Mouse (Mus musculus) right cerebral cortex, postnatal 4 days (tissue): ENCODE measurements around the gene Rbms3.

Experiments used
- DNase-seq: peaks from one replicate; pipeline ENCODE4 v3.0.0-alpha.2; 2022

Gene Rbms3

DNA sequence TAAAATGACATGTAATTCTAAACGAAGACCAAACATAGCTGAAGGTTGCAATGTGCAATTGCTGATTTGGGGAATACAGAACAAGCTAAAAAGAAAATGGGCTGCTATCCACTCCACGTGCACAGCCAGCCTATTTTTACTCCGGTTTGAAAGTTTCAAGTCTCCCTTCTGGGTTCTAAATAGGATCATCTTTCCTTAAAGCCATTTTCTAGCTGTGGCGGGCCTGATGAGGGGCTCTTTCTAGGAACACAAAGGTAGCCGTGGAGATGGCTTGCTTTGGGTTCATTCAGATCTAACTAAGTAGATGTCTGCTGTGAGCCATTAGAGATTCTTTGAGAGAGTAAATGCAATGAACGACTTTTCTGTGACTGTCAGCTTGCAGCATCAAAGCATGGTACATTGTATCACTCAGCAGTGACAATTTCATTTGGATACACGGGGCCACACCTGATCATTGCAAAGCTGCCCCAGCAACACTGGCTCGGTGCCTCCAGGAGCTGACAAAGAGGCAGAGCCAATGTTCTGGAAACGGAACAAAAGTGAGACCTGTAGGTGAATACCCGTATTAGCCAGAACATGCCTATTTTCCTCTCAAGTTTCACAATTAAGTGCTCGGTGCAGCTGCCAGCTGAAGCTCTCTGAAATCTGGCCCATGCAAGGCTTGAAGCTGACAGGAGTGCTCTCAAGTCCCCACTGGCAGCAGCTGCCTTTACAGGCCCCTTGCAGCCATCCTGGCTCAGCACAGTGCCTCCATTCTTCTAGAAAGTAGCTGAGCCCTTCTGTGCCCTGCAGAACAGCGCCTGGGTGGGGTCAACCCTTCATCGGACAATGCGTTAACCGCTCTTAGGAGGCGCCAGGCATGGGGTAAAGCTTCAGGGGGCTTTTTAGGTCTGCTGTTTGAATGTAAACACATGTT is 822.3 kb downstream of the Rbms3 start:
- DNase-seq, result peak; percentile 22

DNA sequence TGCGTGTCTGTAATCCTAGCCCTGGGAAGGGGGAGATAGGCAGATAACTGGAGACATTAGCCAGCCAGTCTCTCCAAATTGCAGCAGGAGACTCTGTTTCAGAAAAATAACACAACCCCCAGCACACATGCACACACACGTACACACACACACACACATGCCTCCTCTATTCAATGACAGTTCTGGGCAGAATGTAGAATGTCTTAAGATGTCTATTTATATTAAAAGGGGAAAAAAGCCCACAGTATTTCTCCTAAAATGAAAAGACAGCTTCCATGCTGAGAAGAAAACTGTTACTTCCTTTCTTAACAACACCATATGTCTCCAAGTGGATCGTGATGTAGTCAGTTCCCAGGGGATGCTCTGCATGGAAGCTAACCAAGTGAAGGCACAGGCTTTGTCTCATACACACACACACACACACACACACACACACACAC is 826.4 kb downstream of the Rbms3 start:
- DNase-seq, result peak; percentile 48

DNA sequence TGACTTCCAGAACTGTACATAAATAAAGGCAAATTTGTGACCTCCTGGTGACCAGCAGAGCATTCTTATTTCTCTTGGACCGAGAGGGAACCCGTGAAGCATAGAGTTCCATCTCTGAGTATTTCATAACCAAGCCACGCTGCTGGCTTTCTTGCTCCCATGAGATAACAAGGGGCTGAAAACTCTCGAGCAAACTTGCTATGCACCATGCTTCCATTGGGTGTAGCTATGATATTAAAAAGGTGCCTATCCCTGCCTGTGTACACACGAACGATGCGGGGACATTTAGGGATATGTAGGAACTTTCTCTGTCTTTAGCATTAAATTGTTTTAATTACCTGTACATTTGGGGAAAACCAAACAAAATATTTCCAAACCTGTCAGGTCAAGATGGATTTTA is 827.1 kb downstream of the Rbms3 start:
- no peak for DNase-seq

GRCm38 (mm10) chr9:116795240-116795955 is 834.3 kb downstream of the Rbms3 start:
- no peak for DNase-seq

DNA sequence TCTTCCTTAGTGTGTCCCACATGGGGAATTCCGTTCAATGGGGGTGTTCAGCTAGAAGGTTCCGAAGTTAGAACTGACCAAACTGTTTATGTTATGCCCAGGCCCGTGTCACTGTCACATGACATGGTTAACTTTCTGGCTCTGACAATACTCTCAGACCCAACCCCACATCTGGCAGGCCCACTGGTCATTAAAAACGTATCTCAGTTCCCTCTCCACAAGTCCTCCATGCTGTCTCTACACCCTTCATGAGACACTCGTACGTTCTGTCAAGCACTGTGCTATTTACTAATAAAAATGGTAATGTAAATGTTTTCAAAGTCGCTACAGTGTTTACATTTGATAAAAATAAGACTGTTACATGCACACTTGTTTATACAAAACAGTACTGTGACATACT is 837.9 kb downstream of the Rbms3 start:
- DNase-seq, result no peak

DNA sequence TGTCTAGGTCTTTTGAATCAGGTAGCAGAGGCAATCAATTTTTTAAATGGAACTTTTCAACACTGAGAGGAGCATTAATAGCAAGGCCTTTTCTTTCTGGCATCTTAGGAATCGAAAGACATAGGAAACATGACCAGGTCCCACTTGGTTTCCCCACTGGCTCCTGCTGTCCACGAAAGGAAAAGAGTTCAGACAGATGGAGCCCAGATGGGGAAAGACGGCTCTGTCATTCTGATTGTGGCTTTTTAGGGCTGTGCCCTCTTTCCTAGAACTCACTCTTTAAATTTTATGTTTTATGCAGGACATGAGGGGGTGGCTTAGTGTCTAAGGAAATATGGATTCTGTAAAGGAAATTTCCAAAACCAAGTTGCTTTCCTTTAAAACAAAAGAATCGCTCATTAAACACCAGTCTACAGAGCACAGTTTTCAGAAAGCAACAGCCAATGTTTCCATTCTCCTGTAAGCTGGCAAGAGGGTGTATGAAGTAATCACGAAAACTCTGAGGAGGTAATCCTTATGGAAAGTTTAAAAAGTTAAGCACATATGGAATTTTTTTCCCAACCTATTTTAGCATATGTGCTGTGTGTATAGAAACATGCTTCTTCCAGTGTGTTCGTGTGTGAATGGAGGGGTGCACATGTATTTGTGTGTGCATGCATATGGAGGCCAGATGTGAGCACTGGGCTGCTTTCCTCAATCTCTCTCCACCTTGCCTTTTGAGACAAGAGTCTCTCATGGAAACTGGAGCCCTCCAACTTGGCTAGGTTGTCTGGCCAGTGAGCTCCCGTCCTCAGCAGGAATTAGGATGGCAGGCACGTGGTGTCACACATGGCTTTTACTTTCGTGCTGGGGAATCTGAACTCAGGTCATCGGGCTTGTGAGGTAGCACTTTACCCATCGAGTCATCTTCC is 843.3 kb downstream of the Rbms3 start:
- DNase-seq, result no peak

DNA sequence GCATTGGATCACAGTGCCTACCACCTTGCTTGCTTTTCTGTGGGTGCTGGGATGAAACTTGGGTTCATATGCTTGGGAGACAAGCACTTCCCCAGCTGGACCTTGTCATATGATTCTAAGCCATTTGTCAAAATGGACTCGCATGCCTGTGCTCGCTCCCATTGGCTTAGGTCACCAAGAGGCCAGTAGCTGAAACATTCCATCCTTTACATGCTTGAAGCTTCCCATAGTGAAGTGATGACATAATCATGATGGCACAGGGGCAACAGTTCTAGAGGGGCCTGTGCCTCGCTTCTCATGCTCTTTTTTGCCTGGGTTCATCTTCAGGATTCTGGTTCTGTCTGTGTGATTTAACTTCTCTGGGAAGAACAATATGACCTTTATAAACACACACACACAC is 857.9 kb downstream of the Rbms3 start:
- DNase-seq, result no peak

- DNase-seq, result no peak
These were observed 860.2 kb downstream of the Rbms3 start for GRCm38 (mm10) chr9:116769358-116770054.

- no peak for DNase-seq
These were observed 867.2 kb downstream of the Rbms3 start for GRCm38 (mm10) chr9:116762395-116763025.

- DNase-seq, result no peak
These were observed 880.7 kb downstream of the Rbms3 start for GRCm38 (mm10) chr9:116748857-116749584.

- DNase-seq, result no peak
These were observed 881.4 kb downstream of the Rbms3 start for GRCm38 (mm10) chr9:116748346-116748745.

GRCm38 (mm10) chr9:116746871-116747270 is 882.8 kb downstream of the Rbms3 start:
- DNase-seq, result no peak

- no peak for DNase-seq
These were observed 891.9 kb downstream of the Rbms3 start for GRCm38 (mm10) chr9:116737786-116738185.

DNA sequence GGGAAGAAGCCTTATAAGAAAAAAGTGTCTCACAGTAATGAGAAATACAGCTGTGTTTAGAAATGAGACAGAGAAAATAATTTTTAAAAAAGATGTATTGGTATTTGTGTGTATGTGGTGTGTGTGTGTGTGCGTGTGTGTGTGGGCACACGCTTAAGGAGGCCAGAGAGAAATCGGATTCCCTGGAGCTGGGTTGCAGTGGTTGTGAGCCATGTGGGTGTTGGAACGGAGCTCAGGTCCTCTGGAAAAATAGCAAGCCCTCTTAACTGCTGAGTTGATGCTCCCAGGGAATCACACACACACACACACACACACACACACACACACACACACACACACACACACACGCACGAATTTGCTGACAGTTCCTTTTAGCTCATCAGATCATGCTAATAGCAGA is 900.5 kb downstream of the Rbms3 start:
- DNase-seq, result no peak

DNA sequence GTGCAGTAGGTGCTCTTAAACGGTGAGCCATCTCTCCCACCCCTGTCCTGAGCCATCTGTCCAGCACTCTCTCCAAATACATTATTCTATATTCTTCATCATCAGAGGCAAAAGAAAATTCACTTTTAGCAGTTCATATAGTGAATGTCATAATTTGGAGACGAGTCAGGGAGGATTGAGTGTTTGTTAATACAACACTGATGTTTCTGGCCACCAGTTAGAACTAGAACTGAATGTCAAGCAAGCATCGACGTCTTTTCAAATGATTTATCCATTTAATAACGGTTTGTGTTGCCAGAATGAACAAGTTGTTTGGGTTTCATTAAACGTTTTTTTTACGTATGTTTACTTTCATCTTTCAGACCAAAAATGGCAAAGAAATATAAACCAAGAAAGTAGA is 901.1 kb downstream of the Rbms3 start:
- DNase-seq, result no peak

DNA sequence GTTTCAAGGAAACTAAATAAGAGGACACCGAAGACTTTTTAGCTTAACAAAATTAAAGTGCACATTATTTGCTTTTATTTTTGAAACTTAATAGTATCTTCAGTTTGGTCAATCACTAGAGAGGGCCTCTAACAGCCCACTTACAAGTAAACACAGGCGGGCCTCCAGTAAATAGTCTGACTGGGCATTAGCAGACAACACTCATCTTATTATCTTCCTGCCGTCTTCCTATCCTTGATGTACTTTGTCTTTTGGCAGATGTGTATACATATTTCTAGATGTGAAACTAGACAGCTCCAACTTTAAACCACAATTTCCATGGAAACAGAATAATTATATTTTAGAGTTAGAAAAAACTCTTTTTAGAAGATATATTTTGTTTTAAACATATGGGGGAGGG is 901.6 kb downstream of the Rbms3 start:
- no peak for DNase-seq

DNA sequence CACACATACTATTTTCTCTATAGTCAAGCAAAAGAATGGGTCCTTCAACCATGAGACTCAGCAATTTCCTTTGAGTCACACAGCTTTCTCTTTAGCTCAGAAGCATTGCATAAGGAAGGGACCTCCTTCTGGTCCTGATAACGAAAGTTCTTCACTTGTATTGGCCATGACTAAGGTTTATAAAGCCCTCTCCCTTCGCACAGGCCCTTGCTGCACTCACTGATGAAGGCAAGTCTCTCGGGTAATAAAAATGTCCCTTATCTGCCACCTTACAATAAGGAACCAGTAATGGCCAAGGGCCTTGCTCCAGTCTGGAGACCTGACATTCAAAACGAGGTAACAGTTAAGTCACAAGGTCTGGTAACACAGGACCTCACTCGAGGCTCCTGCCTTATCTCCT is 905.1 kb downstream of the Rbms3 start:
- no peak for DNase-seq

GRCm38 (mm10) chr9:116703119-116703518 is 926.6 kb downstream of the Rbms3 start:
- no peak for DNase-seq

DNA sequence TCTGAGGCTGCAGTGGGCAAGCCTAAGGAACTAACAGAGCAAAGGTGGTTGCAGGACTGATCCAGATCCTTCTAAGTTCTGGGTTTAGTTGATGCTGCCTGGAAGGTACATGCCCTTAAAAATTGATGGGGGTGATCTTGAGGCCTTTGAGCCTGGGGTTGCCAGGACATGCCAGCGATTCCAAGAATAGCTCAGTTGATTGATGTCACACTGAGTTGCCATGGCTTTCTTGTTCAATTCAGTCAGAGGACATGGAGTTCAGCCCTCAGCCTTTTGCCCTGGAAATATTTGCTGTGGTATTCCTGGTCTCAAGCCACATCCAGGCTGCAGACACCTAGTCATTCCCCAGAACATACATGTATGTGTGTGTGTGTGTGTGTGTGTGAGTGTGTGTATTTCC is 927.1 kb downstream of the Rbms3 start:
- no peak for DNase-seq

DNA sequence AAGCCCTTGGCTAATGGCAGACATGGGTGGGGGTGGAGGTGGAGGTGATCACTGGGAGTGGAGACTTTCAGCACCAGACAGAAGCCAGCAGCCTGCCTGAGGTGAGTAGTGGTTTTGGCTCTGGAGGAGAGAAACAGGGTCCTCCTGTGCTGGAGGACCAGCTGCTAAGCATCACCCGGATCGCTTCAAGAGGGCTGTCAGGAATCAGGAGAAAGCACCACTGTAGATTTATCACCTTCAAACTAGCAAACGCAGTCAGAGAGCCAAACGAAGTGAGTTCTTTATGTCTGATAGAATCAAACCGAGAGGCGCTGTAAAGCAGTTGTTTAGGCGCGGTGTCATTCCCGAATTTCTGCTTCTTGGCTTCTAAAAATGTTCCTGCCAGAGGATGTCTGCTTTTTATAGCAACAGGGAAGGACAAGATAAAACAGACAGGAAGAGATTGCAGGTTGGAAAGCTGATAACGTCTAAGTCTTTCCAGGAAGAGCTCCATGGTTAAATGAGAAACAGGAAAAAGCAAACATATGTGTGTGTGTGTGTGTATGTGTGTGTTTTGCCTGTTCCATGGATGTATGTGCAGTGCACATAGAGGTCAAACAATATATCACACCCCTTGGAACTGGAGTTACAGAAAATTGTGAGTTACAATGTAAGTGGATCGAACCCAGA is 928.1 kb downstream of the Rbms3 start:
- DNase-seq, result no peak

GRCm38 (mm10) chr9:116688615-116689014 is 941.1 kb downstream of the Rbms3 start:
- DNase-seq, result no peak
